16 mouse cellular contexts compared by ENCODE assay signal in genomic region chr16:22501855-22502254, GRCm38 (mm10).
"Had no signal": no experiment of that assay in that cellular context is flagged by ENCODE, and none has a peak within 500 bp of the region (broad histone marks: within the 10 kb centered on the region; RNA-seq: fewer than 3 reads in every experiment).

No protein-coding gene starts in this region.

- H3K9ac ChIP-seq: neural tube, embryonic 13.5 days; neural tube, embryonic 15.5 days; stomach, embryonic 15.5 days had no signal

- H3K27me3 ChIP-seq: neural tube, embryonic 13.5 days; neural tube, embryonic 15.5 days; stomach, embryonic 15.5 days had no signal

- H3K9me3 ChIP-seq: neural tube, embryonic 13.5 days; neural tube, embryonic 15.5 days; stomach, embryonic 15.5 days had no signal

- H3K4me3 ChIP-seq: neural tube, embryonic 13.5 days; neural tube, embryonic 15.5 days; stomach, embryonic 15.5 days had no signal

- DNase-seq: retina, postnatal 1 day; right cerebral cortex, adult 18-20 months; right cerebral cortex, postnatal 14 days; right cerebral cortex, postnatal 25 days; right cerebral cortex, postnatal 4 days; spleen, adult 18-20 months; thymus, adult 18-20 months; thymus, adult 2 months; thymus, postnatal 14 days; thymus, postnatal 25 days; thymus, postnatal 36 days; thymus, postnatal 4 days had no signal

- H3K36me3 ChIP-seq: neural tube, embryonic 13.5 days; neural tube, embryonic 15.5 days; stomach, embryonic 15.5 days had no signal

- H3K4me2 ChIP-seq: neural tube, embryonic 13.5 days; neural tube, embryonic 15.5 days; stomach, embryonic 15.5 days had no signal

- H3K27ac ChIP-seq: neural tube, embryonic 13.5 days; neural tube, embryonic 15.5 days; stomach, embryonic 15.5 days; stomach, postnatal 0 days had no signal
